Mouse (Mus musculus): Measurements from ENCODE around the gene Gm17332. TPM values are rescaled to one million over a fixed set of nuclear protein-coding genes. Genes with fewer than 3 reads are reported as not detected.

Gm17332 gene
- polyA plus RNA-seq, 1 experiment from 2014 or later = not detected

Other genes starting within 250 kb of the Gm17332 start
- 8.2 and 9.0 TPM in 2 replicates for gene Erlec1, start 228.1 kb downstream of the Gm17332 start, polyA plus RNA-seq (2015; fragmentation: Nextera tagmentation; extraction: Ambion mirVana)
- gene Chac2, start 196.1 kb downstream of the Gm17332 start, polyA plus RNA-seq (2015; fragmentation: Nextera tagmentation; extraction: Ambion mirVana) = 53.3 and 56.7 TPM in 2 replicates
- 0.19 and 0.43 TPM in 2 replicates for gene Stc2, start 187.6 kb upstream of the Gm17332 start, polyA plus RNA-seq (2015; fragmentation: Nextera tagmentation; extraction: Ambion mirVana)

Data from liver, postnatal 0 days (tissue).